Mouse (Mus musculus): Measurements from ENCODE around the gene Nsun2.
"Not testable (repeated sequence)": the region's sequence is repeated elsewhere in the genome, so short reads cannot be mapped to it uniquely, and the experiment has no call there.

Gene Nsun2

GRCm38 (mm10) chr13:69554255-69554654 is 20.7 kb downstream of the Nsun2 start:
- DNase-seq (ENCODE audit: extremely low spot score), result no peak

GRCm38 (mm10) chr13:69555045-69555444 is 21.5 kb downstream of the Nsun2 start:
- DNase-seq (ENCODE audit: extremely low spot score), result no peak

GRCm38 (mm10) chr13:69555957-69556482 is 22.5 kb downstream of the Nsun2 start:
- DNase-seq (ENCODE audit: extremely low spot score), result no peak

GRCm38 (mm10) chr13:69556728-69557127 is 23.2 kb downstream of the Nsun2 start:
- DNase-seq (ENCODE audit: extremely low spot score), result no peak

GRCm38 (mm10) chr13:69558098-69558660 is 24.6 kb downstream of the Nsun2 start:
- DNase-seq (ENCODE audit: extremely low spot score), result no peak

GRCm38 (mm10) chr13:69559291-69559961 is 25.9 kb downstream of the Nsun2 start:
- no peak for DNase-seq (ENCODE audit: extremely low spot score)

GRCm38 (mm10) chr13:69562004-69562403 is 28.5 kb downstream of the Nsun2 start:
- DNase-seq (ENCODE audit: extremely low spot score), result no peak

- no peak for DNase-seq (ENCODE audit: extremely low spot score)
These were observed 29.4 kb downstream of the Nsun2 start for GRCm38 (mm10) chr13:69562654-69563574.

- no peak for DNase-seq (ENCODE audit: extremely low spot score)
These were observed 30.4 kb downstream of the Nsun2 start for GRCm38 (mm10) chr13:69563905-69564304.

GRCm38 (mm10) chr13:69564573-69564972 is 31.0 kb downstream of the Nsun2 start:
- no peak for DNase-seq (ENCODE audit: extremely low spot score)

GRCm38 (mm10) chr13:69565401-69565800 is 31.9 kb downstream of the Nsun2 start:
- not testable (repeated sequence) for DNase-seq (ENCODE audit: extremely low spot score)

GRCm38 (mm10) chr13:69569201-69569600 is 35.7 kb downstream of the Nsun2 start:
- DNase-seq (ENCODE audit: extremely low spot score), result no peak

- DNase-seq (ENCODE audit: extremely low spot score), result no peak
These were observed 39.0 kb downstream of the Nsun2 start for GRCm38 (mm10) chr13:69572594-69572993.

GRCm38 (mm10) chr13:69576676-69577075 is 43.1 kb downstream of the Nsun2 start:
- DNase-seq (ENCODE audit: extremely low spot score), result no peak

- DNase-seq (ENCODE audit: extremely low spot score), result no peak
These were observed 43.8 kb downstream of the Nsun2 start for GRCm38 (mm10) chr13:69577181-69577834.

GRCm38 (mm10) chr13:69582411-69582810 is 48.9 kb downstream of the Nsun2 start:
- no peak for DNase-seq (ENCODE audit: extremely low spot score)

GRCm38 (mm10) chr13:69583591-69583990 is 50.0 kb downstream of the Nsun2 start:
- DNase-seq (ENCODE audit: extremely low spot score), result no peak

- no peak for DNase-seq (ENCODE audit: extremely low spot score)
These were observed 52.3 kb downstream of the Nsun2 start for GRCm38 (mm10) chr13:69585828-69586227.

GRCm38 (mm10) chr13:69586337-69586736 is 52.8 kb downstream of the Nsun2 start:
- no peak for DNase-seq (ENCODE audit: extremely low spot score)

GRCm38 (mm10) chr13:69587849-69588248 is 54.3 kb downstream of the Nsun2 start:
- DNase-seq (ENCODE audit: extremely low spot score), result no peak

- no peak for DNase-seq (ENCODE audit: extremely low spot score)
These were observed 54.7 kb downstream of the Nsun2 start for GRCm38 (mm10) chr13:69588263-69588662.

GRCm38 (mm10) chr13:69591338-69591737 is 57.8 kb downstream of the Nsun2 start:
- DNase-seq (ENCODE audit: extremely low spot score), result no peak
